Mouse (Mus musculus) left cerebral cortex, adult 18-20 months (tissue): ENCODE measurements around the gene Ap3m1. TPM values are rescaled to one million over a fixed set of nuclear protein-coding genes. Genes with fewer than 3 reads are reported as not detected.

ENCODE experiments used
- DNase-seq, 2 experiments: peaks; one replicate each; pipeline ENCODE4 v3.0.0; 2021 to 2022; ENCODE audit warnings: low spot score in 2 of 2, mixed read lengths in 1 of 2
- total RNA-seq, 2 experiments: library from RNA; stranded (reverse); gene quantifications; 2 replicates each; pipeline ENCODE4 v1.2.3; 2021

The Ap3m1 gene
- total RNA-seq, 2 experiments from 2014 or later = 64.8 to 67.4 TPM

DNA sequence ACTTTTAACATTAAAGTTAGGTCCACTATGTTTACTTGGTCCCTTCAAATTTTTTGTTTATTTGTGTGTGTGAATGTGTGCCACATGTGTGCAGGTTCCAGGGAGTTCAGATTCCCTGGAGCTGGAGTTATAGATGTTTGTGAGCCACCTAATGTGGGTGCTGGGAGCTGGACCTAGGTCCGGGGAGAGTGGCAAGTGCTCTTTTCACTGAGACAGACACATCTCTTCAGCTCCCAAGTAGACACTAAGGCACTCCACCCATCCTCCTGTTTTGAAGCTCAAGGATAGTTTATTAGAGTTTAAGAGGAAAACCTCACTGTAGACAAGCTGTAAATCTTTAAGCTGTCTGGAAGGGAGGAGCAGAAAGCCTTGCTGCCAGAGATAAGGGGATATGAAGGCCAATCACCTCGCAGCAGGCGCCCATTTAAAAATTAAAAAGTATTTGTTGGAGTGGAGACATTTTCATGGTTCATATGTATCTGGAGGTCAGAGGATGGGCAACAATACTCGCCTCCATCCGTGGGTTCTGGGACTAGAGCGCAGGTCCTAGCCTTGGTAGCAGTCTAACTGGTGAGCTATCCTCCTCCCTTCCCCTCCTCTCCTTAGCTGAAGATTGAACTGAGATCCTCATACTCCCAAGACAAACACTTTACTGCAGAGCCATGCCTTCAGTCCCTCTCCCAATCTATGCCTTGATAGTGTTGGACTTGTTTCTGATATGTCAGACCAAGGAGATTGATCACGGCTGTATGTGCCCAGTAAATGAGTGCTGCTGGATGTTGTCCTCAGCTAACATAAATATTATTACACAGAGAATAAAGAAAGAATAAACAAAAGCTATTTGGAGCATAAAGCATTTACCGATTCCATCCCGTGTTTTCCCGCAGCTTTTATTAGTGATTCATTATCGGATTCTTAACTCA, 22.4 kb upstream of the Ap3m1 start:
- DNase-seq = no peak

DNA sequence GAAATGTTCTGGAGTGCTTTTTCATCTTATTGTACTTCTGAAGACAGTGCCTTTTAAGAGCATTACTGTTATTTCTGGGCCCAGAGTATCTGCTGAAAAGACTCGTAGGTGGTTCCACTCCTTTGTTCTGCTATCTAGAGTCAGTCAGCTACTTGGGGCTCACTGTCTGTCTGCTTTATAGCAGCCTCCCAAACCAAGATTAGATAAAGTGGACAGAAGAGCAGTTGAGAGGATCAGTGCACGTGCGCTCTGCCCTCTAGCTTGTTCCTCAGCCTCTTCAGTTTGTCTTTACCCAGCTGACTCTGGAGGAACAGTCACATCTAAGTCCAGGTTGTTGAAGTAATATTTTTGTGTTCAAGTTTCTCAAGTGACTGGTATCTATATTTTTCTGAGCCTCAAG, 21.7 kb upstream of the Ap3m1 start:
- DNase-seq = no peak

DNA sequence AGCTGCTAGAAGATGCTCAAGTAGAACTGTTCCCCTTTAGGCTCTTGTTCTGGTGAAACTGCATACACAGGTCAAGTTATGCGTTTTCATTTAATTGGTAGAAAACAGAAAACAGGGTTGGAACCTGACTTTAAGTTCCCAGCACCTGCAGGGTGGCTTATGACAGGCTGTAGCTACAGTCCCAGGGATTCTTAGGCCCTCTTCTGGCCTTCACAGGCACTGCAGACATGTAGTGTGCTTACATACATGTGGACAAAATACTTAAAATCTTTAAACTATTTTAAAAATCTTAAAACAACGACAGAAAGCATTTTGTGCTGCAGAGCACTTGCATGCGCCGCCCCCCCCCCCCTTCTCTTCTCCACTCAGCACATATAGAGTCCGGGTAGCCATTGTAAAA, 17.3 kb upstream of the Ap3m1 start:
- no peak for DNase-seq

DNA sequence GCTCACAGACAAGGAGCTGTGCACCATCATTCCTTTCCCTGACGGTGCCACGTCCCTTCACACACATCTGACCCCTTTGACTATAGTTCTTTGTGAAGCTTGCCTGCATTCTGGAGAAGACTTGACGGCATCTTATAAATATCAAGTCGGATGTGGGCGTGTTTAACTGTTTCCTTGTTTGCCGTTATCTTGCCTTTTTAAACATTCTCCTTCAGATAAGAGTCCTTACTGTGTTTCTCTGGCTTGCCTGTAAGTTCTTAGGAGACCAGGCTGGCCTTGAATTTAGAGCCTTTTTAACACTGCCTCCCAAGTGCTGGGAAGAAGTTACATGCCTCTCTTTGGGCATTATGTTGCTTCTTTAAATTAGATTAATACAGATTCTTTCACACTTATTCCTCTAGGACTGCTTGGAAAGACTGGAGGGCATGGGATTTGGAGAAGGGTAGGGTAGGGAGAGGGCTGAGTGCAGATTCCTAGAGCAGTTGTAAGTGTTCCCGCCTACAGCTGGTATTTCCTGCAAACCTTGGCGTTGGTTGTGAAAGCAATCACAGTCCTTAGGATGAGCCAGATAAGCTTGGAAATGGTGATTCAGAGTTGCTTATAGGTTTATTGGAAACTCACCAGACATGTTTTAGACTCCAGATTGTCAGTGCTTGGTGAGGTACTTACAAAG, 13.3 kb upstream of the Ap3m1 start:
- DNase-seq = no peak

DNA sequence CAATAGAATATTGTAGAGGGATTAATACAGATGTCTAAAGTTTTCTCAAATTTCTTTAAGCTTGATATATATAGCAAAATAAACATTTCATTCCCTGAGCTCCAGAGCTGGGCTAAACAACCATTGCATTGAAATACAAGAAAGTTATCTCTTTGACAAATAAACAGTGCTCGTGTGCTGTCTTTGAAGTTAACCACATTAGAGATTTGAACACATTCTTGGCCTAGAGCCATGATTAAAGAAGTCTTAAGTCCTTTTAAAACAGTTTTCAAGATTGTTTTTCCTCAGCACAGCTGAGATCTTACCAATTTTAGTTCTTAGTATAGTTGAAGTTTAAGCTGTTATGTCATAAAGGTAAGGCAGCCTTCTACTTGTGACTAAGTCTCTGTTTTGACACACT, 12.0 kb upstream of the Ap3m1 start:
- DNase-seq = no peak

DNA sequence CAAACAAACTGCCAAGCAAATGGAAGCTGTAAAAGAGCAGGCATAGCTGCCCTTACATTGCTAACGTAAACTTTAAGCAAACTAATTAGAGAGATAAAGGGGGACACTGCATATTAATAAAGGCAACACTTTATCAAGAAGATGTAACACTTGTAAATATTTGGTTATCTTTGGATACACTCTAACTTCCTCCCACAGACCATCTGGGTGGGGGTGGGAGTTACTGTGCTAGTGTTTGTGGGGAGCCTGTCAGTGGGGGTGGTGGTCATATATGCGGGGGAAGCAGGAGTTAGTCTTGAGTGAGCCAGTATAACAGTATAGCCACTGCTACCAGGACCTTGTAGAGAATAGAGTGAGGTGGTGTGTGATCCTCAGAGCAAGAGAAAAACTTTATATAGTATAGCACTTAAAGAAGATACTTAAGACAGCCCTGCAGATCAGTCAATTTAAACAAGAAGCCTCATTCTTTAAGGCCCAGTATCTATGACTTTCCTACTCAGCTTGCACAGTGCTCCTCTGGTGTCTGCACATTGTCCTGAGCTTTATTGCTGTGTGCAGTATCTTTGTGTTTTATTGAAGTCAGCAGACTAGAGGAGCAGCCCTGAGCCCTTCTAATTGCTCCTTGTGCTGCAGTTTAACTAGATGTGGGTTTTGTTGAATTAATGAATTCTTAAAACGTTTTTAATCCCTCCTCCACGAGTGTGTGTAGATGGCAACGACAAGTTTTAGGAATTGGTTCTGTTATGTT, 10.6 kb upstream of the Ap3m1 start:
- no peak for DNase-seq

DNA sequence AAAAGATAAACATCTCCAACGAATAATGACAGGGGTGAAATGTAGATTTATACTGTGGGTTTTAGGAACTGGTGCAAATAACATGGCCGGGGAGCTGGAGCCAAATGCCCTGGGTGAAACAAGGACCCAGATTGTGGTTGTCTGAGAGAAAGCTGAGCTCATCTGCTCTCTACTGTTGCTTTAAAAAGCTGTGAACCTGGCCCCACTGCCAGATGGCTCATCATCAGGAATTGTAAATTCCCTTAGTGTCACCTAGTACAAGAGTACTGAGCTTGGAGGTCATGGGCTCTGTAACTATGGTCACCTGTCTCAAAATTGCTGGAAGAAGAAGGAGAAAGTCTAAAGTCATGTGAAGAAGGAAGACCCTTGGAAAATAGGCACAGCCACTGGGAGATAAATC, 6.7 kb upstream of the Ap3m1 start:
- no peak for DNase-seq

DNA sequence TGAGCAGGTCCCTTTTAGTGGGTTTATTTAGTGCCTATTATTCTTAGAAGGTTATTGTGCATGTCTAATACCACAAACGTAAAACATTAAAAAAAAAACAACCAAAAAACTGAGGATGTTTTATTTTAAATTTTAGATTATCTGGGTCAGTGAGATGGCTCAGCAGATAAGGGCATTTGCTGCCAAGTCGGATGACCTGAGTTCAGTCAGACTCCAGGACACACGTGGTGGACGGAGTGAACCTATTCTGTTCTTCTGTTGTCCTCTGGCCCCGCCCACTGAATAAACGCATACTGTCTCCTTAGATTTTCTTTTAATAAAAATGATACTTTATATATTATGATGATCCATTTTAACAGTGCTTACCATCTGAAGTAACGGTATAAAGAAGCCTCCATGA, 1.3 kb upstream of the Ap3m1 start:
- no peak for DNase-seq

DNA sequence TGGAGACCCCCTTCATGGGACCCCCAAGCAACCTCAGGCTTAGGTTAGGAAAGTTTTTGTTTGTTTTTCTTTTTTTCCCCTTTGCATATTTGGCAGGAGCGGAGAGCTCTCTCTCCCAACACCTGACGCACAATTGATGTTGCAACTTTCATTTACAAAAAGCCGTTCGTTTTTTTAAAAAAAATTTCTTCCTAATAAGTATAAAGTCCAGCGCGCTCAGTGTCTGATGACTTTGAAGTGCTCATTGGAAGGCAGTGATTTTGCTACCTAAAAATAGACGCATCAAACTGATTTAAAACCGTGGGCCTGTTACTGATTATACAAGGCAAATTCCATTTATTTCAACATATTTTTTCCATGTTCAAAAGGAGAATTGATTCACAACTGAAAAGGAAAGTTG, 843 bp upstream of the Ap3m1 start:
- DNase-seq = no peak

DNA sequence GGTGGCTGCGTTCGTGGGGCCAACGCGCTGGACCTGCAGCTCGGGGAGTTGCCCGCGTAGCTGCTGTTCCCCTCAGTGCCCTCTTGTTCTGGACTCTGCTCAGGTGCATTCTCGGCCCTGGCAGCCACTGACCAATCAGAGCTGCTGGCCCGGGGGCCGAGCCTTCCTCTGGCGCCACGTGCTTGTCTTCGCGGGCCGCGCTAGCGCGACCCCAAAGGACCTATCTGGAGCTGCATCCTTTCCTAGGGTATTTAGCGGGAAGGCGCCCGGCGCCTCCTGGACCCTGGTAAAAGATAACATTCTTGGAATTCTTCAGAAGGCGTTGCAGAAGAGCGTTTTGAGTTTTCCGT, 448 bp upstream of the Ap3m1 start:
- peak; percentile 38 to 50 for DNase-seq

DNA sequence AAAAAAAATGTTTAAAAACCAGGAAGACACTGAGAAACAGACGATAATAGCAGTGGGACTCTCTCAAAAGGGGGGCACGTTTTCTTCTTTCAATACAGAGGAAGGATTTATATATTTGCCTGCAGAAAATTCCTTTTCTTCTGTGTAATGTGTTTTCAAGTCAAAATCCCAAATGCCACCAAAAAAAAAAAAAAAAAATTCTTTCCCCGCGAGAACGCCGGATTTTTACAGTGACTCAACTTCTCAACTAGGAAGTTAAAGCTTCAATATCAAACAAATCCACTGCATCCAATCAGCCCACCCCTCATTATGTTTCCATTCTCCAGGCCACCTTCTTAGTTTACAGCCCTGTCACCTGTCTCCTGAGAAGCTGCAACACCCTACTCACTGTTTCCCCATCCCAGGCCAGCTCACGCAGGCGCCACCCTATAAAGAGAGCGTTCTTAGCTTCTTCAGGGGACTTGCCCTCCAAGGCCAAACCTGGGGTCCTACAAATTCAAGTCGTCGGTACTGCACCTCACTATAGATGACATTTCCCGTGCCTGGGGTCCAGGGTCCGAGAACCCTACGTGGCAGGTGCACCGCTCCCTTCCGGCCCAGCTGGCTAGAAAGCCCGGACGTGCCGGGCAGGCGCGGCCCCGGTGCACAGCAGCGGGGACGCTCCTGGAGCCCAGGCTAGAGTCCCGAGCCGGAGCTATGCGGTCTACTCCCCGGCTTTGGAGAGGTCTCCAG, 762 bp downstream of the Ap3m1 start:
- no peak for DNase-seq

DNA sequence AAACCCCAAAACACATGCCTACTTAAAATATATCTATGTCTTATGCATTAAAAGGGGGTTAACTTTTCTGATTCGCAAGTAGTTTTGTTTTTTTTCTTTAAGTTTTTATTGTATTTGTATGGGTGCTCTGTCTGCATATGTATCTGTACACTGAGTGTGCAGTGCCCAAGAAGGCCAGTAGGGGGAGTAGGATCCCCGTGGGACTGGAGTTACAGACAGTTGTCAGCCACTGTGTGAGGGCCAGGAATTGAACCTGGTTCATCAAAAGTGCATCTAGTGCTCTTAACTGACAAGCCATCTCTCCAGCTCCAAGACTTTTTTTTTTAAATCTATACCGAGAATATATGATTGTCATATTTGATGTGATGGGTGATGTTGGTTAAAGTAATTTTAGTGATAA, 1.6 kb downstream of the Ap3m1 start:
- DNase-seq = no peak

DNA sequence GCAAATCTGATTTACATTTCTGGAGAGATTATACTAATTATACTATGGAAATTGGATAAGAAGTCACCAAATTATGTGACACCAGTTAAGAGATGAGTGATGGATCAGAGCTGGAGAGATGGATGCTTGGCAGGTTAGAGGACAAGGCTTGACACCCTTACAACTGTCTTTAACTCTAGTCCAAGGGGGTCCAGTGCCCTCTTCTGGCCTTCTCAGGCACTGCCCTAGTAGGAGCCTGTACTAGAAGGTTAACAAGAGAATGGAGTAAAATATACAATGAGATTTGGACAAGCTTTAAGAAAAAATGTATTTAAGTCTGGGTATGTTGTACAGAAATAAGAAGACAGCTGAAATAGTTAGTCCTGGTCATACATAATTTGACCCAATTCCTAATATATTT, 3.4 kb downstream of the Ap3m1 start:
- no peak for DNase-seq

DNA sequence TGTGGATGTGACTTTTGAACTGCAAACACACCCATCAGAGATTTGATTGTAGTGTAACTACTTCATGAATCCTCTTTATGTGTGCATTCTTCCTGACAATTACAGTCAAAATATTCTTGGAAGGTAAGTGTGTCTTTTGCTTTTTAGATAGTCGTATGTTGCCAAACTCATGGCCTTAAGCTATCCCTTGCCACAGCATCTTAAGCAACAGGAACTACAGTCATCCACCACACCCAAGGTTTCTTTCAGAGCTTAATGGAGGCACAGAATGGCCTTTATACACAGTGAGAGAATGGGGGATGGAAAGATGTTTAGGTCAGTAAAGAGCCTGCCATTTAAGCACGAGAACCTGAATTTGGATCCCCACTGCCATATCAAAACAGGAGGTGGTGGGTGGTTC, 4.5 kb downstream of the Ap3m1 start:
- DNase-seq = no peak

DNA sequence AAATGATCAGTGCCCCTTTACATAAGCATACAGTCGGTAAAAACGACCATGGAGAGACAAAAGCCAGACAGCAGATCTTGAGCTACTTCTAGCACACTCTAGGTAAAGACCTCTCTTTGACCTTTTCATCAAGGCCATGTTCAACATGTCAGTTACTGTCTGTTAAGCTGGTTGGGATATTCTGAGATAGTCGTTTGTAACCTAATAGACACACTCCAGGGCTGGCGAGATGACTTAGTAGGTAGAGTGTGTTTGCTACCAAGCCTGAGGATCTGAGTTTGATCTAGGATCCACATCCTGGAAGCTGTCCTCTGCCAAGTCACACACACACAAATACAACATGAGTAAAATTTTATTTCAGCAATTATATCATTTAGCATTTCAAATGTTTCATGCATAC, 12.7 kb downstream of the Ap3m1 start:
- DNase-seq = no peak

DNA sequence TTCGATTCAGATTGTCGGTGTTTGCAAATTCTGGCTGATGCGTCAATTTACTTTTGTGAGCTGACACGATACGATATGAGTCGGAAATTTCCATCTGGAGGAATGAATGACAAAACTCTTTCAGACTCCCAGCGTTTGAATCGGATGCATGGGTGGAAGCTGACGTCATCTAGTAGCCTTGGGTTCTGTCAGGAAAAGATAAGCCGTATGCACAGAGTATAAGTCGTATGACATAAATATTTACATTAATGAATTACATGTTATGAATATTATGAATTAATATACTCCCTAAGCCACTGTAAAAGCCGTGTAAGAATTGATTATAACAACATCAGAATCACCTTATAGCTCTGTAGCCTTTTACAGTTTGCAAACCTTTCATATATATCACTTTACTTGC, 13.2 kb downstream of the Ap3m1 start:
- no peak for DNase-seq

DNA sequence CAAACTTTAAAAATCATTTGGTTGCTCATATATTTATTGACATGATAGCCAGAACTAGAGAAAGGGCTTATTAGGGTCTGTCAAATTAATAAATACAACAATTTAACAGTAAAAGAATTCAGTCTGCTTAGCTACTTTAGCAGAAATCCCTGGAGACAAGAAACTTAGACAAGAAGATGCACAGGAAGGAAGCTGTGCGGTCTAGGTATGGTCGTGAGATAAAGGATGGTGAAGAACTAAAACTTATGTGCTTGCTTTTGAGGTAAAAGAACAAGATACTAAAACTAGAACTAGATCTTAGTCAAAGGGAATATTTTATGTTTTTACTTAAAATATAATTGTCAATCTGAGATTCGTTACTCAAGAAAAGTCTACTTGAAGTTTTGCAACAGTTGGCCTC, 17.5 kb downstream of the Ap3m1 start:
- no peak for DNase-seq

DNA sequence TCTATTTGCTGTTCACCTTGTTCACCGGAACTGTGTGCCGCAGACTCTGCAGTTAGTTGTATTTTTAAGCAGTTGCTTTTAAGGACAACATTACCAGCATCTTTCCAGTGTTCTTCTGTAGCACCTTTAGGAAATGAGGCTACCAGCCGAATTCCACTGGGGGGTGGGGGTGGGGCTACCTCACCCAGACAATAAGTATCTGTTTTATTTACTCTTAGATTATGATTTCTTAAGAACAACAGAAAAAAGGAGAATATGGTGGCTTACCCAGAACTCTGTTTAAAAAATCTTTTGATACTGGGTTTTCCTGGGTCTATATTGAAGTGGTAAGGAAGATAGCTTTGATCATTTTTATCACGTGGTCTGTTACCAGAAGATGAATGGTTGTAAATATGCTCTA, 18.0 kb downstream of the Ap3m1 start:
- no peak for DNase-seq

DNA sequence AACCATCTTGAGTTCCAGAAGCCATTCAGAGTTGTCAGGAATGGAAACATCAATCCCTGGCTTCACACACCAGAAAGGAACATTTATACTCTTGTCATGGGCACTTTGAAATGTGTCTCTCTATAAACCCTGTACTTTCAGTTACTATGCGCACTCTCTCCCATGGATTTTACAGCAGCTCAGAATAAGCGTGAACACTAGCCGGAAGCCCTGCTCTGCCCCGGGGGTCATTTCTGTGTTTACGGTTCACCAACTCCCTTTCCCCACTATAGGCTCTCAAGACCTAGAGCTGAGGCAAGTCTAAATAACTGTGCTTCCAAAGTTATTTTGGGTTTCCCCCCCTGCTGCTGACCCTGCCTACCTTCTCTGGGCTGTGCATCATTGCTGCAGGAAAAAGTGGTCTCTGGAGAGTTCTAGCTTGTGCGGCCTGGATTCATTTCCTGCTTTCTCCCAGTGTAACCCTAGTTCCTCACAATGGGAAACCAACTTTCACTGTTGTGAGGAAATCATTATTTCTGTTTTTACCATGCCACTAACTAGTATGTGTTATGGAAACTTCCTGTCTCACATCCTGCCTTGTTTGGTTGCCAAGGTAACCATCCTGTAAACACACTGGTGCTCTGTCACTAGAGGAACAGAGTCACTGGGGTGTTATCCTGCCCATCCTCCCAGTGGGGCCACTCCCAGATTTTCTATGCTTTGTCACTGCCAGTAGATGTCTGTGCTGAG, 20.4 kb downstream of the Ap3m1 start:
- no peak for DNase-seq

DNA sequence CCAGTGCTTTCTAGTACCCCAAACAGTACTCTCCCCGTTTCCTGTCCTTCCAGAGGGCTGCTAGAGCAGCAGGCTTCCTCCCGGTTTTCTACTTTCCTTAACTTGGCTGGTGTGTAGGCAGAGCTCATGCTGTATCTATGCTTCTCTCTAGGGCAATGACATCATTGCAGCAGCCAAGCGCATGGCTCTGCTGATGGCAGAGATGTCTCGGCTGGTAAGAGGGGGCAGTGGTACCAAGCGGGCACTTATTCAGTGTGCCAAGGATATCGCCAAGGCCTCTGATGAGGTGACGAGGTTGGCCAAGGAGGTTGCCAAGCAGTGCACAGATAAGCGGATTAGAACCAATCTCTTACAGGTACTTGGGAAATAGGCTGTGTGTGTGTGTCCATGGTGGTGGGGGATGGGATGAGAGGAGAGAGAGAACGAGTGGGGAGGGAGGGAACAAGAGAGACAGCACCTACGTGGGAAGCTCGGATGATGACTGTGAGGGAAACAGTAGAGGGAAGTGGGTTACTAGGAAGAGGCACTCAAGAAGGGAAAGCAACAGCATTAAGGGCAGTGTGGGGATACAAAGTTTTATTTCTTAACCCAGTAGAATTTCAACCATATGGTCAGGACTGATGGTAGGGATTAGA, 23.2 kb downstream of the Ap3m1 start:
- DNase-seq = peak; percentile 27 to 49
